Comparison of ENCODE assay signal across 16 mouse cellular contexts in genomic region chr17:83776965-83777364, GRCm38 (mm10).
A peak's percentile ranks its signal among the peaks of the same experiment; 100 is the strongest.
DNase-seq lines count a peak whose midpoint lies in the region; TF ChIP-seq lines count a peak whose summit lies in the region.
"Had no signal": no experiment of that assay in that cellular context is flagged by ENCODE, and none has a peak within 500 bp of the region (broad histone marks: within the 10 kb centered on the region; RNA-seq: fewer than 3 reads in every experiment).

No protein-coding gene starts in this region.

- TF ChIP-seq CTCF in E14TG2a.4 (conservative IDR thresholded peaks at IDR 0.05; ENCODE audit: low read length): no peak

- DNase-seq in adrenal gland, adult 2 months: peak; percentile 51
- no peak for DNase-seq in adrenal gland, postnatal 10 days
- no peak for DNase-seq in thymus, adult 18-20 months
- DNase-seq: adrenal gland, adult 8-10 months; adrenal gland, postnatal 25 days; B cell, adult 2 months; cerebellum, adult 11 months; cerebellum, adult 11-12 months; cerebellum, adult 18-20 months; cerebellum, adult 2 months; cerebellum, adult 8-10 months; cerebellum, adult 9-10 months had no signal

- H3K4me3 ChIP-seq in E14TG2a.4 (replicated peaks; ENCODE audit: low read length): peak overlapping the region; percentile 53; the same call in 1 of the 2 replicates

- H3K36me3 ChIP-seq in E14TG2a.4 (ENCODE audit: insufficient read depth, low read length): peaks cover 76% of the 10 kb centered on the region

- H3K27me3 ChIP-seq in E14TG2a.4 (ENCODE audit: insufficient read depth, low read length): no peaks in the 10 kb centered on the region
- H3K27me3 ChIP-seq: CH12.LX, Patski had no signal

- H3K9me3 ChIP-seq in E14TG2a.4 (ENCODE audit: low read length): no peaks in the 10 kb centered on the region
- H3K9me3 ChIP-seq: G1E had no signal

- H3K4me1 ChIP-seq in E14TG2a.4 (replicated peaks; ENCODE audit: low read depth, low read length): peaks cover 57% of the 10 kb centered on the region
